In genomic region chr7:36192645-36193044, GRCm38 (mm10) we compare ENCODE assay signal across 17 mouse cellular contexts.
"Had no signal": no experiment of that assay in that cellular context is flagged by ENCODE, and none has a peak within 500 bp of the region (broad histone marks: within the 10 kb centered on the region; RNA-seq: fewer than 3 reads in every experiment).

No protein-coding gene starts in this region.

- H3K4me3 ChIP-seq: left cerebral cortex, adult 2 months; liver, embryonic 13.5 days; neural tube, embryonic 12.5 days; stomach, embryonic 15.5 days had no signal

- DNase-seq: kidney, adult 8-10 months; kidney, postnatal 10 days; kidney, postnatal 36 days; layer of hippocampus, postnatal 36 days; liver, embryonic 13.5 days; lung, adult 2 months; lung, postnatal 14 days; lung, postnatal 4 days; midbrain, embryonic 14.5 days; retina, postnatal 1 day; right cerebral cortex, postnatal 25 days; spleen, adult 18-20 months; thymus, postnatal 25 days had no signal

- H3K4me2 ChIP-seq: liver, embryonic 13.5 days; midbrain, embryonic 11.5 days; neural tube, embryonic 12.5 days; stomach, embryonic 15.5 days had no signal

- H3K27ac ChIP-seq: left cerebral cortex, adult 2 months; liver, embryonic 13.5 days; neural tube, embryonic 12.5 days; stomach, embryonic 15.5 days had no signal

- H3K36me3 ChIP-seq: liver, embryonic 13.5 days; neural tube, embryonic 12.5 days; stomach, embryonic 15.5 days had no signal

- H3K9ac ChIP-seq: liver, embryonic 13.5 days; neural tube, embryonic 12.5 days; stomach, embryonic 15.5 days had no signal

- H3K4me1 ChIP-seq: liver, embryonic 13.5 days; stomach, embryonic 15.5 days had no signal

- H3K9me3 ChIP-seq: liver, embryonic 13.5 days; neural tube, embryonic 12.5 days; stomach, embryonic 15.5 days had no signal

- H3K27me3 ChIP-seq: liver, embryonic 13.5 days; neural tube, embryonic 12.5 days; stomach, embryonic 15.5 days had no signal
